Mouse (Mus musculus) neutrophil, adult 59 days (primary cell): ENCODE results near the gene Wdr24. TPM values are rescaled to one million over a fixed set of nuclear protein-coding genes. Genes with fewer than 3 reads are reported as not detected.

Experiments
- total RNA-seq, 2 experiments: library from RNA; stranded (reverse); gene quantifications; 1 replicate in 1 of 2; 2 replicates in 1 of 2; pipeline ENCODE4 v1.2.4; 2023

Gene Wdr24
- 10 to 100 TPM; 12.5 to 13.4 TPM for total RNA-seq

DNA sequence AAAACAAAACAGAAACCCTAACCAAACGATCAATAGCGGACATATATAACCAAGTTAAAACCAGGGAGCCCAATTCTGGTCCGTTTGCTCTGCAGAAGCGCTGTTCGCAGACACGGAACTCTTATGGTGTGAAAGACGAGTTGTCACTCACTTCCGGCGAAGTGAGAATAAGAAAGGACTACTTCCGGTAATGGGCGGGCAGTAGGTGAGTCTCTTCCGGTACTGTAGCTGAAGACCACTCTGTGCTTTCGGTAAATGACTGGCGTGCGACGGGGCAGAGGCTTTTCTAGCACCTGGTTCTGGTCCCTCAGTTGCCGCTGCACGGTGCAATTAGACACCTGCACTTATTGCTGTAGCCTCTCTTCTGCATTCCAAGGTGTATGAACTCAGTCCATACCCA is at the start of gene Wdr24:
TSS of gene Wdr24 (plus strand) at position 176 of the 400 bp plus-strand sequence.

DNA sequence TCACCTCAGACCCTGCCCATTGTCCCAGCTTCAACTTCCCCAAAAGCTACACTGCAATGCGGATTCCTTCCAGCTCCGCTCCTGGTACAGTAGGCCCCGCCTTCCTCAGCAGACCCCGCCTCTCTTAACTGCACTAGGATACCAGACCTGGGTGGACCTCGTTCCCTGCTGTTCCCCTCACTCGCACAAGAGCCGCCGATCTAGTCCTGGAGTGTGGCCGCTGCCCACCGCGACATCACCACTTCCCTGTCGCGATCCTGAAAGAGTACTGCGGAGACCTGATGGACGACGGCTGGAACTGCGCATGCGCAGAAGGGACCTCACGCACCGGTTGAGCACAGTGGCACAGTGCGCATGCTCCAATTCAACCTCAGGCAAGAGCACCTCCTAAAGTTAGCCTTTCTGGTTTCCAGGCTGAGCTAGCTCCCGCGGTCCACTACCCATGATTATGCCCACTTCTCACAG is 38.1 kb upstream of the Wdr24 start, which contains the start of gene Haghl:
TSS of gene Haghl (minus strand) at position 393 of the 465 bp plus-strand sequence.

DNA sequence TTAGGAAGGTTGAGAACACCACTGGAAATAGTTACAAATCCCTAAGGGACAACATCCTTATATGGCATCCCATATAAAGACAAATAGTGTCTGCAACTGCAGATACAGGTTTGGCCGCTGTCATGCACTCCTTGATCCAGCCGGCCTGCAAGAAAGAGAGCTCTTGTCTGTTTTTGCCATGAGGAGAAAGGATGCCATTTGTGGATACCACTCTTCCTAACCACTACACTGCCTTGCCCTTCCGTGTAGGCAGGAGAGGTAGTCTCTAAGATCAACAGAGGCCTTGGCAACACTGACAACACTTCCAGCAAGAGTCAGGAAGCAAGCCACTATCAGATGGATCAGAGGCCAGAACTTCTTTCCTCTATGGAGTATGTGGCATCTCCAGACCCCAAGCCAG is 37.1 kb upstream of the Wdr24 start, which contains the start of gene Ccdc78:
TSS of gene Ccdc78 (plus strand) at position 301 of the 400 bp plus-strand sequence.

GRCm38 (mm10) chr17:25792615-25793014 is 30.8 kb upstream of the Wdr24 start, which contains the start of gene Fam173a:
Gene Fam173a, minus strand, starts transcription at chr17:25792901.

GRCm38 (mm10) chr17:25795609-25796092 is 27.8 kb upstream of the Wdr24 start, which contains the start of gene AC134908.4:
Gene AC134908.4, minus strand, starts transcription at chr17:25795659.

DNA sequence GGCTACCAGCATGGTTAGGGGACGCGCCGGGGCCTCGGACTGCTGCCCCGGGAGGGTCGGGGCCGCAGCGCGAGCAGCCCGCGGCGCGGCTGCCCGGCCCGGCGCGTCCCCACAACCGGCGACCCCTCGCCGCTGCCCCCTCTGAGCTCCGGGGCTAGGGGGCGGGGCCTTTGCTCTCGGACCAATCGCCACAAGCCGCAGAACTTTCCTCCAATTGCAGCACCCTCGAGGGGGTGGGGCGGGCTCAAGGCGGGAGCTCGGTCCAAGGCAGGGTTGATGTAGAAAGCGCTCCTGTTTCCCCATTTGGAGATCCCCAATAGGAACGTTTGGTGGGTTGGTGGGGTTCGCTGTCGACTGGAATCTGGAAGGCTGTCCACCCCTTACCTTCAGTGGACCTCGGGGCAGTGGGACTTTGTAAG is 26.5 kb upstream of the Wdr24 start, which contains the start of gene Metrn:
TSS of gene Metrn (minus strand) at position 186 of the 419 bp plus-strand sequence.

DNA sequence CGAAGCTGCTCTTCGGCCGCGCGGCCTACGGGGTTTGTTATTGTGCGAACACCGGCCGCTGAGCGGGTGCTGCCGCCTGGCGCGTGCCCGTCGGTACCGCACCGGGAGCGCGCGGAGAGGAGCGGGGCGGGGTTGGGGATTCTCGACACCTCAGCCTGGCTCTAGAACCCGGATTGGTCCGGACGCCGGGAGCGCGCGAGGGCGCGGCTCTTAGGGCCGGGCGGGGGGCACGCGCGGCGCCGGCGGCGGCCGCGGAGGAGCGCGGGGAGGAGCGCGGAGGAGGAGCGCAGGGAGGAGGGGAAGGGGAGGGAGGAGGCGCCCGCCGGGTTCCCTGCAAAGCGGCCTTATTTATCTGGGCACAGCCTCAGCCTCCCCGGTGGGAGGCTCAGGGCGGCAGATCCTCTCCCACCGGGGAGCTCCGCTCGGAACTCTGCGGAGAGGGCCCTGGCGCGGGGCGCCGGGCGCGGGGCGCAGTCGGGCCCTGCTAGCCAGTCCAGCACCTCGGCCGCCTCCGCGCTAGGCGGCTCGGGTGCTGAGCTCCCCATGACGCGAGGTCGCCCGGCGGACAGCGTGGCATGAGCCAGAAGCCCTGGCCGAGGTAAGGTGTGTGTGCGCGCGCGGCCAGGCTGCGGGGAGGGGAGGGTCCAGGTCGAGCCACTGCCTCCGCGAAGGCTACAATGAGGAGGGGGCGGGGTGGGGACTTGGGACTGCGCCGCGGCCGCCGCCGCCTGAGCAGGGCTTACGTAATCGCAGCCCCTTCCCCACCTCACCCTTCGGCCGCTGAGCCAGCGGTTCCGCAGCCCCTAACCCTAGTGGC is 14.4 kb upstream of the Wdr24 start, which contains the start of gene Fbxl16:
TSS of gene Fbxl16 (plus strand) at position 297 of the 817 bp plus-strand sequence.

DNA sequence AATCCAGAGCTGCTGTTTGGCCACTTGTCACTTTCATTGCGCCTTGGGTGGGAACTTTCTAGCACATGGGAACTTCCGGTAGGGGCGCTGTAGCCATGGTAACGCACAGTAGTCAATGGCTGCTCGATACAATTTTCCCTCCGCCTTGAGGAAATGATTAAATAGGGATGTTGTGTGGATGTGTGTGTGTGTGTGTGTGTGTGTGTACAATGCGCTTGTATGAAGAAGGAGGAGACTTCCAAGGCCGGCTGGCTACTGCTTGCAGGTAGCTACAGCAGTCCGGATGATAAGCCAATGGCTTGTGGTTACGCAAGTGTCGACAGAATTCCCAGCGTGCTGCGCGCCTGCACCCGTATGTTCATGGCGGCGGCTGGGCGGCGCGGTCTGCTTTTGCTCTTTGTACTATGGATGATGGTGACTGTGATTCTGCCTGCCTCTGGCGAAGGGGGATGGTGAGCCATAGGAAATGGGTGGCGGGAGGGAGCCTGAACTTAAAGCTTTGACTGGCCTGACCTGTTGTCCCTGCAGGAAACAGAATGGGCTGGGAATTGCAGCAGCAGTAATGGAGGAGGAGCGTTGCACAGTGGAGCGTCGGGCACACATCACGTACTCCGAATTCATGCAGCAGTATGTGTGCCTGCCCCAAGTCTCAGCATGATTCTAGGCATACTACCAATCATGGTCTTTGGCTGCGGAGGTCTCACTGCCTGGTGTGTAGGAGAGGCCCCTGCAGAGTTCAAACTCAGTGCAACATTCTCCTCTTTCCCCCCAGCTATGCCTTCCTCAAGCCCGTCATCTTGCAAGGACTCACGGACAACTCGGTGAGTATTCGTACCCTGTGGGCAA is 5.5 kb downstream of the Wdr24 start, which contains the start of gene Jmjd8:
TSS of gene Jmjd8 (plus strand) at position 156 of the 846 bp plus-strand sequence.

GRCm38 (mm10) chr17:25833291-25833663 is 9.8 kb downstream of the Wdr24 start, which contains the start of gene Stub1:
Gene Stub1, minus strand, starts transcription at chr17:25833404.

DNA sequence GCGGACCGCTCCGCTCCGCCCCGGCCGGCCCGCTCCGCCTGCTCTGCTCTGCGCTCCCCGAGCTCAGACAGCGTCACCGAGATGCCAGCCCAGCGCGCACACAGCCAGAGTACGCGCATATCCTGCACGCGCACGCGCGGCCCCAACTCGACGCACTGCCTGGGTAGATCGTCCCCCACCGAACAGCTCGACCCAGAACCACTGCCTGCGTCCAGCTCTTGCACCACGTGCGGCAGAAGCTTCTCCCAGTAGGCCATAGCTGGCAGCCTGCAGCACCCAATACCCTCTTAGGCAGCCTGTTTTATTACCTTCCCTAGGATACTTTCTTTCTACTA is 13.6 kb downstream of the Wdr24 start, which contains the start of gene Rhbdl1:
TSS of gene Rhbdl1 (minus strand) at position 220 of the 335 bp plus-strand sequence.

DNA sequence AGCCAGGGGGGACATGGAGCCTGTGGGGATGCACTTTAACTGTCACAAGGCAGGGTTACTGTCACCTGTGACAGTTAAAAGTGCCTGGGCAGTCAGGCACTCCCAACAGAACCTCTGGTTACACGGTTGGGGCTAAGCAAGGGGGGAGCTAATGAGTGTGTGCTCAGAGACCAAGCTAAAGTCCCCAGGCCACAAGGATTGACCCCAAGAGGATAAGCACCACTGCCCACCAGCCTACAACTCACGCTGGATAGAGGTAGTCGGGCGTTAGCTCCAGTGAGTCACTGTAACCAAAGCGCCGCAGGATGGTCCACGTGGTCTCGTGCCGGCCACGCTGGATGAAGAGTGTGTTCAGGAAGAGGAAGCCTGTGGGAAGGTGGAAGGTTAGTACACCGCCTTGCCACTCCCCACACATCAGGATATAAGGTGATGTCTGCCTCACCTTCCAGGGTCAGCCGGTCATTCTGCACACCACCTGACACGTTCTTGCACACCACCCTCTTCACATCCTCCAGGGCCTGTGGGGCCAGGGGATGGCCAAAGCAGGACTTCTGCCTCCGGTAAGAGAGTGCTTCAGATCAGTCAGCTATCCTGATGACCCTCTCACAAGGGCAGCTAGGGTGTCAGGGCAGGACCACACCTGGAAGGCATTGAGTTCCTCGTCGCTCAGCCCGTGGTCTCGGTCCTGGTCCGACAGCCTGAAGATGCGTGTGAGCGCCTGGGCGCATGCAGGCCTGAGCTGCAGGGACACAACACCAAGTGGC is 17.9 kb downstream of the Wdr24 start, which contains the start of gene Gm20683:
TSS of gene Gm20683 (minus strand) at position 647 of the 764 bp plus-strand sequence.

GRCm38 (mm10) chr17:25844396-25844901 is 21.0 kb downstream of the Wdr24 start, which contains the start of gene Rhot2:
Gene Rhot2, minus strand, starts transcription at chr17:25844851.

GRCm38 (mm10) chr17:25860832-25861703 is 37.6 kb downstream of the Wdr24 start, which contains the start of gene Wdr90:
Gene Wdr90, minus strand, starts transcription at chr17:25861501.

GRCm38 (mm10) chr17:25868601-25869191 is 45.3 kb downstream of the Wdr24 start, which contains the start of gene Mcrip2:
Gene Mcrip2, minus strand, starts transcription at chr17:25868764.

GRCm38 (mm10) chr17:25874721-25875170 is 51.3 kb downstream of the Wdr24 start, which contains the start of gene Mettl26:
Gene Mettl26, plus strand, starts transcription at chr17:25875074.

